Mouse (Mus musculus): ENCODE results near the gene Gprin1.

DNA sequence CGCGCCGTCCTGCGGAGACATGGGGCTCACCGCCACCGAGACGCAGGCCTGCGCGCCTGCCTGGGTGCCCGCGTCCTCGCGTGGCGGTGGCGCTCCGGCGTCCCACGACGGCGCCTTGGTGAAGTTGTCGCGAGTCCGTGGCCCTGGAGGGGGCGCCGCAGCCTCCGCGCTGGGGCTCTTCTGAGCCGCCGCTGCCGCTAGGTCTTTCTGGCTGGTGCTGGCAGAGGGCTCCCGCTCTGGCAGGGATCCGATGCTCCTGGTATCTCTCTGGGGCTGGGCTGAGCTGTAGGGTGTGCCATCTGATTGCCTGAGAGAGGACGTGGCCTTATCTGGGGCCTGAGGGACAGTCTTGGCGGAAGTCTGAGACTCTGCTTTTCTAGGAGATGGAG lies 11.5 kb downstream of the Gprin1 start:
- no peak for TF ChIP-seq CTCF (IDR thresholded peaks at IDR 0.05)
- no peak for TF ChIP-seq EP300 (IDR thresholded peaks at IDR 0.05)
